Mouse (Mus musculus): ENCODE measurements around the gene Olfr811. TPM values are rescaled to one million over a fixed set of nuclear protein-coding genes. Genes with fewer than 3 reads are reported as not detected.

Gene Olfr811
- not detected for total RNA-seq (2021)

- no peak for DNase-seq
Measured at GRCm38 (mm10) chr10:129804296-129804695, at the start of gene Olfr811. Gene Olfr811, minus strand, starts transcription at chr10:129804396.

GRCm38 (mm10) chr10:129847343-129847742, 43.1 kb upstream of the Olfr811 start:
- DNase-seq = no peak

- DNase-seq = no peak
Measured at GRCm38 (mm10) chr10:129845994-129846393, 41.8 kb upstream of the Olfr811 start, which contains the start of gene Olfr812. Gene Olfr812, minus strand, starts transcription at chr10:129846094.

GRCm38 (mm10) chr10:129794817-129795216, 9.4 kb downstream of the Olfr811 start, which contains the start of gene Olfr810:
Gene Olfr810, minus strand, starts transcription at chr10:129794917.
- DNase-seq = no peak

- DNase-seq = no peak
Measured at GRCm38 (mm10) chr10:129778123-129778522, 26.1 kb downstream of the Olfr811 start.

- no peak for DNase-seq
Measured at GRCm38 (mm10) chr10:129774338-129774737, 29.9 kb downstream of the Olfr811 start, which contains the start of gene Olfr809. Gene Olfr809, plus strand, starts transcription at chr10:129774638.

GRCm38 (mm10) chr10:129765182-129765581, 39.0 kb downstream of the Olfr811 start, which contains the start of gene Olfr808:
Gene Olfr808, plus strand, starts transcription at chr10:129765482.
- no peak for DNase-seq

- DNase-seq = no peak
Measured at GRCm38 (mm10) chr10:129757693-129758092, 46.5 kb downstream of the Olfr811 start, which contains the start of gene Olfr807. Gene Olfr807, minus strand, starts transcription at chr10:129757793.

Other genes starting within 250 kb of the Olfr811 start
- gene Olfr794, start 236.7 kb downstream of the Olfr811 start, total RNA-seq (2021) = not detected
- gene Olfr796, start 191.8 kb downstream of the Olfr811 start, total RNA-seq (2021) = not detected
- not detected for gene Olfr798, start 176.5 kb downstream of the Olfr811 start, total RNA-seq (2021)
- not detected for gene Olfr799, start 166.9 kb downstream of the Olfr811 start, total RNA-seq (2021)
- gene Olfr800, start 146.7 kb downstream of the Olfr811 start, total RNA-seq (2021) = not detected
- gene Olfr801, start 130.5 kb downstream of the Olfr811 start, total RNA-seq (2021) = not detected
- under 1 TPM in 1 of 2 experiments, not detected in 1; 0.05 TPM for gene Olfr802, start 116.2 kb downstream of the Olfr811 start, total RNA-seq (2021)
- gene Olfr803, start 110.1 kb downstream of the Olfr811 start, total RNA-seq (2021) = not detected
- not detected for gene Olfr804, start 101.2 kb downstream of the Olfr811 start, total RNA-seq (2021)
- gene Olfr805, start 75.0 kb downstream of the Olfr811 start, total RNA-seq (2021) = not detected
- gene Olfr806, start 62.5 kb downstream of the Olfr811 start, total RNA-seq (2021) = not detected
- gene Olfr807, start 46.6 kb downstream of the Olfr811 start, total RNA-seq (2021) = not detected
- not detected for gene Olfr808, start 38.9 kb downstream of the Olfr811 start, total RNA-seq (2021)
- gene Olfr809, start 29.8 kb downstream of the Olfr811 start, total RNA-seq (2021) = not detected
- not detected for gene Olfr810, start 9.5 kb downstream of the Olfr811 start, total RNA-seq (2021)
- not detected for gene Olfr812, start 41.7 kb upstream of the Olfr811 start, total RNA-seq (2021)
- gene Olfr813, start 51.0 kb upstream of the Olfr811 start, total RNA-seq (2021) = not detected
- not detected for gene Olfr814, start 75.5 kb upstream of the Olfr811 start, total RNA-seq (2021)
- gene Olfr815, start 101.5 kb upstream of the Olfr811 start, total RNA-seq (2021) = not detected
- gene Olfr816, start 111.2 kb upstream of the Olfr811 start, total RNA-seq (2021) = not detected
- gene Olfr818, start 144.7 kb upstream of the Olfr811 start, total RNA-seq (2021) = not detected
- not detected for gene Olfr819, start 162.9 kb upstream of the Olfr811 start, total RNA-seq (2021)
- gene Olfr247, start 171.7 kb upstream of the Olfr811 start, total RNA-seq (2021) = not detected
- not detected for gene Gm10310, start 180.7 kb upstream of the Olfr811 start, total RNA-seq (2021)
- gene Olfr820, start 208.2 kb upstream of the Olfr811 start, total RNA-seq (2021) = not detected
- not detected for gene Olfr821, start 226.0 kb upstream of the Olfr811 start, total RNA-seq (2021)

All from layer of hippocampus, postnatal 36 days (tissue).